Mouse (Mus musculus): ENCODE results near the gene Foxq1.

DNA sequence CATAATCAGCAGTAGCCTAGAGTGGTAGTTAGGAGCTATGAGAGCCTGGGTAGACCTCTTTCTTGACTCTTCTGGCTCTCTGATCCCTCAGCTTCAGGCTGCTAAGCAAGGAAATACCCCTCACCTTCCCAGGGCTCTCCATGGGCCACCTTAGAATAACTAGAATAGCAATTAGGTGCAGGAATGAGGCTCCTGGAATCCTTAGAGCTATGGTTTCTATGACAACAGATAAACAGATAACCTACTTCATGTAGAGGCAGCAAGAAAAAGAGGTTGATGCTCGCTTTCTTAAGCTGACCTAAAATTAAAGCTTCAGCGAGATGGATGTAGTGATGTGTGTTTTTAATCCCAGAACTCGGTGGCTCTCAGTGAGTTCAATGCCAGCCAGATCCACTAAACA lies 18.7 kb downstream of the Foxq1 start:
- no peak for TF ChIP-seq CTCF (IDR thresholded peaks at IDR 0.05; ENCODE audit: borderline replicate concordance, insufficient read depth, low read length)
- TF ChIP-seq POLR2A (IDR thresholded peaks at IDR 0.05; ENCODE audit: low read depth, low read length), result no peak

All from embryonic fibroblast, embryonic 13.5 days (primary cell).